Mouse (Mus musculus): Measurements from ENCODE around the gene Polr3e. TPM values are rescaled to one million over a fixed set of nuclear protein-coding genes. Genes with fewer than 3 reads are reported as not detected.

Polr3e gene
- total and polyA plus RNA-seq, 3 experiments, result 39.1 to 50.1 TPM; not detected in 1

DNA sequence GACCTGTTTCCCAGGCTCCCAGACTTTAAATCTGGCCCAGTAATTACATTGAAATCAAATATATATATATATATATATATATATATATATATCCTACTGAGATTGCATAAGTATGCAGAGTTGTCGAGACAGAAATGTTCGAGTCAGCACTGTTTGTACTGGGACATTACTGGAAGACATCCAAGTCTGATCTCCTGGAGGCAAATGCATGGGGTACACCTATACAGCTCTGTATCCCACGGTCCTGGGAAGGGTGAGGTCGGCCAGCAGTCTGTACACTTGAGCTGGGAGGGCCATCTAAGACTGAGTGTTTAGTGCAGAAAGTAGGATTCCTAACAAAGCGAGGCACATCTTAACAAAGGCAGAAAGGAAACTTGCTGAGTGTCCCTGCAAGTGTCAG, 47.7 kb upstream of the Polr3e start:
- H3K36me3 ChIP-seq (ENCODE audit: control insufficient read depth in 1 of 2, insufficient read depth in 2 of 2, low read length in 2 of 2), result peaks cover 0 to 43% of the 10 kb centered on the region in 2 experiments; a peak in 2 of 4 replicates
- H3K79me2 ChIP-seq (ENCODE audit: control insufficient read depth, insufficient read depth, low read length, poor library complexity), result no peaks in the 10 kb centered on the region
- TF ChIP-seq ZC3H11A (IDR thresholded peaks at IDR 0.05; ENCODE audit: low read depth, low read length) (no peak), MYC (IDR thresholded peaks at IDR 0.05; ENCODE audit: low read depth, low read length) (no peak), TBP (IDR thresholded peaks at IDR 0.05; ENCODE audit: low read depth, low read length) (no peak), KAT2A (conservative IDR thresholded peaks at IDR 0.05; ENCODE audit: low read depth, low read length) (no peak), MAFK (IDR thresholded peaks at IDR 0.05; ENCODE audit: borderline replicate concordance, low read depth, low read length) (no peak), ZMIZ1 (IDR thresholded peaks at IDR 0.05; ENCODE audit: low read depth, low read length) (no peak), MAX (IDR thresholded peaks at IDR 0.05; ENCODE audit: low read length) (no peak), MAZ (IDR thresholded peaks at IDR 0.05; ENCODE audit: low read depth, low read length) (no peak), SMC3 (IDR thresholded peaks at IDR 0.05; ENCODE audit: low read depth, low read length) (no peak)
- peaks cover 33 to 39% of the 10 kb centered on the region in 2 experiments for H3K4me1 ChIP-seq (ENCODE audit: control insufficient read depth in 1 of 2, insufficient read depth in 2 of 2, low read length in 2 of 2)
- no peaks in the 10 kb centered on the region for H3K27me3 ChIP-seq (ENCODE audit: control insufficient read depth in 1 of 2, insufficient read depth in 2 of 2, low read length in 2 of 2)
- H3K4me3 ChIP-seq (ENCODE audit: control insufficient read depth in 1 of 2, insufficient read depth in 1 of 2, low read depth in 2 of 2, low read length in 2 of 2), result no peak overlapping the region
- H3K9me3 ChIP-seq (replicated peaks; ENCODE audit: insufficient read depth, low read length), result no peaks in the 10 kb centered on the region
- no peak overlapping the region for H3K27ac ChIP-seq (ENCODE audit: control insufficient read depth, low read depth, low read length)
- no peak for DNase-seq (ENCODE audit: low read depth, low spot score)
- no peak overlapping the region for H3K9ac ChIP-seq (ENCODE audit: control insufficient read depth, low read depth, low read length, poor library complexity, severe bottlenecking)

DNA sequence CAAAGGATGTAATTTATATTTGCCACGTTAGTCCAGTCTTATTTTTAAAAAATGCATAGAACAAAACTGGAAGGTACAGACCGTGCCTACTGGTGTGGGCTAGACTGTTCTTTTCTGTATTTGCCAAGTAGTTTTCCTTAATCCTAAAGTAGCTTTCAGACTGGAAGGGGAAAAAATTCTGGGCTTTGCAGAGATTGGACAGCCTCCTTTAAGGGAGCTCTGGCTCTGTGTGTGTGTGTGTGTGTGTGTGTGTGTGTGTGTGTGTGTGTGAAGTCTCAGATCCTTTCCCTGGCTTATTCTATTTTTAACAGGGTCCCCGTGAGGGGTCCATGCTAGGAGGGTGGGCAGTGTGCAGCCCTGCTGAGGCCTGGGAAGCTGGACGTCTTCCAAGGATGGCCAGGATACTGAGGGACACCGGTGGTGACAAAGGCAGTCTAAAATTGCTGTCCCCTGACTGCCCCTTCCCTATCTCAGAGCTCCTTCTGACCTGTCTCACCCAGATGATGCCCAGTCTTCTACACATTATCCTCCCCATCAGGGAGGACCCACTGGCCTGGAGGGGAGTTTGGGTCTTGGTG, 47.0 kb upstream of the Polr3e start:
- Histone ChIP-seq H3K27me3 (ENCODE audit: control insufficient read depth in 1 of 2, insufficient read depth in 2 of 2, low read length in 2 of 2) (no peaks in the 10 kb centered on the region), H3K27ac (ENCODE audit: control insufficient read depth, low read depth, low read length) (no peak overlapping the region), H3K9ac (ENCODE audit: control insufficient read depth, low read depth, low read length, poor library complexity, severe bottlenecking) (no peak overlapping the region), H3K4me3 (ENCODE audit: control insufficient read depth in 1 of 2, insufficient read depth in 1 of 2, low read depth in 2 of 2, low read length in 2 of 2) (no peak overlapping the region), H3K4me1 (ENCODE audit: control insufficient read depth in 1 of 2, insufficient read depth in 2 of 2, low read length in 2 of 2) (peaks cover 35 to 43% of the 10 kb centered on the region in 2 experiments), H3K36me3 (ENCODE audit: control insufficient read depth in 1 of 2, insufficient read depth in 2 of 2, low read length in 2 of 2) (peaks cover 0 to 43% of the 10 kb centered on the region in 2 experiments; a peak in 2 of 4 replicates), H3K79me2 (ENCODE audit: control insufficient read depth, insufficient read depth, low read length, poor library complexity) (no peaks in the 10 kb centered on the region), H3K9me3 (replicated peaks; ENCODE audit: insufficient read depth, low read length) (no peaks in the 10 kb centered on the region)
- TF ChIP-seq NRF1 (IDR thresholded peaks at IDR 0.05; ENCODE audit: insufficient read depth, low read depth, low read length, poor library complexity, severe bottlenecking), result no peak
- TF ChIP-seq ZKSCAN1 (IDR thresholded peaks at IDR 0.05; ENCODE audit: low read depth, low read length), result no peak
- TF ChIP-seq E2F4 (IDR thresholded peaks at IDR 0.05; ENCODE audit: borderline replicate concordance, low read depth, low read length), result no peak
- no peak for TF ChIP-seq NELFE (IDR thresholded peaks at IDR 0.05; ENCODE audit: low read depth, low read length)
- TF ChIP-seq TAL1 (IDR thresholded peaks at IDR 0.05; ENCODE audit: low read length), result no peak
- no peak for TF ChIP-seq JUND (IDR thresholded peaks at IDR 0.05; ENCODE audit: low read depth, low read length)
- no peak for TF ChIP-seq ELF1 (IDR thresholded peaks at IDR 0.05; ENCODE audit: low read depth, low read length)
- TF ChIP-seq ZC3H11A (IDR thresholded peaks at IDR 0.05; ENCODE audit: low read depth, low read length), result no peak
- no peak for DNase-seq (ENCODE audit: low read depth, low spot score)

Data from MEL (cell line).